Mouse (Mus musculus) stomach, embryonic 16.5 days (tissue): ENCODE measurements around the gene Psmb7. TPM values are rescaled to one million over a fixed set of nuclear protein-coding genes. Genes with fewer than 3 reads are reported as not detected.

ENCODE experiments used
- ATAC-seq: fragments of 200-750 bp; cut with Nextera tagmentation; 2 replicates; pipeline ENCODE4 v1.8.0; 2017; ENCODE audit warnings: moderate number of reproducible peaks, moderate TSS enrichment; ENCODE audit not compliant: insufficient read depth, low FRiP score
- H3K27ac ChIP-seq: fragments of 300-500 bp; sonication (generic); 2 replicates; pipeline ENCODE4 v1.5.1; 2014; ENCODE audit warnings: low read length
- H3K27me3 ChIP-seq: fragments of 300-500 bp; sonication (generic); 2 replicates; pipeline ENCODE4 v1.6.1; 2014; ENCODE audit warnings: low read length, control low read depth, mixed read lengths; ENCODE audit not compliant: control insufficient read depth, insufficient read depth
- H3K36me3 ChIP-seq: fragments of 300-500 bp; sonication (generic); 2 replicates; pipeline ENCODE4 v1.6.1; 2014; ENCODE audit warnings: low read length; ENCODE audit not compliant: control insufficient read depth, insufficient read depth
- H3K4me1 ChIP-seq: fragments of 300-500 bp; sonication (generic); 2 replicates; pipeline ENCODE4 v1.6.1; 2014; ENCODE audit warnings: low read length, control low read depth, mixed read lengths; ENCODE audit not compliant: control insufficient read depth, insufficient read depth
- H3K4me2 ChIP-seq: fragments of 300-500 bp; sonication (generic); 2 replicates; pipeline ENCODE4 v1.6.1; 2014; ENCODE audit warnings: low read depth, low read length, mixed read lengths
- H3K4me3 ChIP-seq: fragments of 300-500 bp; sonication (generic); replicated peaks from 2 replicates; pipeline ENCODE4 v1.5.1; 2014; ENCODE audit warnings: mild to moderate bottlenecking, low read length
- H3K9ac ChIP-seq: fragments of 300-500 bp; sonication (generic); 2 replicates; pipeline ENCODE4 v1.6.1; 2014; ENCODE audit warnings: low read length
- H3K9me3 ChIP-seq: fragments of 300-500 bp; sonication (generic); replicated peaks from 2 replicates; pipeline ENCODE4 v1.6.1; 2016; ENCODE audit warnings: low read length, control low read depth; ENCODE audit not compliant: control insufficient read depth
- WGBS: fragments of 180-500 bp; shearing (Covaris S2); extraction: QIAGEN DNeasy Blood & Tissue Kit; methylation state at CpG from one replicate; pipeline ENCODE4 v1.1.7; 2014; 5-methylcytosine and 5-hydroxymethylcytosine counted together
- polyA plus RNA-seq: library from polyadenylated mRNA; unstranded; fragments of >200 nt; fragmentation: Nextera tagmentation; extraction: Ambion mirVana; gene quantifications from 2 replicates; pipeline ENCODE4 v1.2.1, GENCODE M21; 2015

Psmb7 gene
- polyA plus RNA-seq, 1 experiment from 2014 or later = 213 TPM

DNA sequence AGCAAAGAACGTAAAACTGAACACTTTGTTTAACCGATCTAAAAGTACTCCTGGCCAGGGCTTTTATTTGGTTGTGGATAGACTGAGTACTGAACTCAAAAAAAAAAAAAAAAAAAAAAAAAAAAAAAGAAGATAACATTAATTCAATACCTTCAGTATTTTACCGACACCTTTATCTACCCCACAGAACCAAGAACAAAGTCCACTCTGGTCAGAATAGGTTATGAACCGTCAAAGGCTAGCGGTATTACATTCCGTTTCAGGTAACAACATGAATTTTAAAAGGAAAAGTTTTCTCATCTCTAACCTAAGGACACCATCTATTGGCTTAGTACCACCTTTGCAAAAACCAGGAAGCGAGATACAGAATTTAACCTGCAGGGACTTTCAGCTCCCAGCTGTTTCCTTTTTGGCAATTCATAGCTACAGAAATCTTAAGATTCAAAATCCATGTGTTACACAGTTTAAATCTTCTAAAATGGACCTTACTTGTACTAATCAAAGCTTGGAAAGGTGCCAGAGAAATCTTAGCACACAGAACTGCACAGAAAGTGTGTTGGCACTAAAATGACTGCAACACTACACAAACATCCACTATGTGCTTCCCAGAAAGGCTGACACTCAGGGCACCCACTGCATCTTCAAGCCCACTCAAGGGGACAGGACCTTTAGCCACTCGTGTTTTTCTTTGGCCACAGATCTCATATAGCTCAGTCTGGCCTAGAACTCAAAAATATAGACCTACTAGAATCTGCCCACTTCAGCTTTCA is 19.9 kb downstream of the Psmb7 start:
- Histone ChIP-seq H3K27me3 (no peaks in the 10 kb centered on the region), H3K4me2 (no peak overlapping the region), H3K36me3 (no peaks in the 10 kb centered on the region; the same call in 1 of the 2 replicates), H3K9me3 (no peaks in the 10 kb centered on the region), H3K9ac (no peak overlapping the region), H3K27ac (no peak overlapping the region), H3K4me3 (no peak overlapping the region), H3K4me1 (no peaks in the 10 kb centered on the region)
- WGBS = 67% methylated on average over 8 of the region's 8 CpGs
- ATAC-seq = peak; percentile 21; the same call in 1 of the 2 replicates

DNA sequence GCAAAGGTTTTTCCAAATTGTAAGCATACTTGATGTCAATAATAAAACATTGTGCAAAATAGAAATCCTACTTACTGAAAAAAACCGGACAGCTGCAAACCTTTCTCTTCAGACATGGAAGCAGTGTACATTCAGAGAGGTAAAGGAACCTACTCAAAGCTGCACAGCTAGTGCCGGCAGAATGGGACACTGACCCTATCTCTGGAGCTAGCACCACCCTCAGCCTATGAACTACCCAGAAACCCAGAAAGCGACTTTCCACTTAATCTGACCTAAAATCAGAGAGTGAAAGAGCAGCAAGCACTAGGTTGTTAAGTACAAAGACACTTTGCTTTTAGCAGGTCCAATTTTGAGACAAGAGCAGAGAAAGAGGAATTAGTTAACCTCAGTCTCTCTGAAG is 20.5 kb downstream of the Psmb7 start:
- Histone ChIP-seq H3K9me3 (no peaks in the 10 kb centered on the region), H3K27ac (no peak overlapping the region), H3K9ac (no peak overlapping the region), H3K36me3 (no peaks in the 10 kb centered on the region; the same call in 1 of the 2 replicates), H3K4me3 (no peak overlapping the region), H3K4me2 (no peak overlapping the region), H3K4me1 (no peaks in the 10 kb centered on the region), H3K27me3 (no peaks in the 10 kb centered on the region)
- WGBS = 77% methylated on average over 3 of the region's 3 CpGs
- ATAC-seq = no peak

DNA sequence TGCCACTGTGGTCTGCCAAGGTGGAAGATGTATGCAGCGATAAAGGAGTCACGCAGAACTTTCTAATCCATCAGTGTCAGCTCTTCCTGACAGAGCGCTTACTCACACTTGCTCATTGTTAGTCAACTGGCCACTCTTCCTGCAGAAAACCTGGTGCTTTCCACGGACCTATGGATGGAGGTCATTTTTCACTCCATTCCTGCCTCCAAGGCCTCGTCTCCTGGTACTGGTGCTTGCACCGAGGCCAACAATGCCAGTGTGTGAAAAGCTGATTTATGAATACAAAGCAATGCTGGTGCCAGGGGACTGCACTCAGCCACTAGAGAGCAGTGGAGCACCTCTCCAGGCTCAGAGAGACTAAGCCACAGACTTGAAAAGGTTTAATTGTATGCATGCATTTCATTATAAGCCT is 22.3 kb downstream of the Psmb7 start:
- Histone ChIP-seq H3K36me3 (no peaks in the 10 kb centered on the region), H3K27ac (no peak overlapping the region), H3K4me3 (no peak overlapping the region), H3K9me3 (no peaks in the 10 kb centered on the region), H3K27me3 (no peaks in the 10 kb centered on the region), H3K4me1 (no peaks in the 10 kb centered on the region), H3K4me2 (no peak overlapping the region), H3K9ac (no peak overlapping the region)
- WGBS = 59% methylated on average over 6 of the region's 6 CpGs
- ATAC-seq = no peak

DNA sequence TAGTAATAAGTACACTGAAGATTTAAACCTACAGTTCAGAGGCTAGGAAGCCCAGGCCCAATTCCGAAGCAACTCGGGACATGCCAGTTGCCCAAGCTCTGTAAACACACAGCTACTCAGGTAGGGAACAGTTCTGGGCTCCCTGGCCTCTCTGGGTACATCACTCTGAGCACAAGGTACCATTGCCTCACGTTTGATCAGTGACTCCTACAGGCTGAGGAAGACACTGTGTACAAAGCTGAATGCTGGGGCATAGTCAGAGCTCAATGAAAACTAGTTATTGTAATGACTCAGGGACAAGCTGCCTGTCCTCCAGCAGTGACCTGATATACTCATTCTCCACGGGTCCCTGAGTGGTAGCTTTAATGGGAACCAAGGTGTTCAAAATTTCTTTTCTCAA is 22.8 kb downstream of the Psmb7 start:
- no peak overlapping the region for H3K4me2 ChIP-seq
- H3K36me3 ChIP-seq = no peaks in the 10 kb centered on the region
- H3K9me3 ChIP-seq = no peaks in the 10 kb centered on the region
- no peak overlapping the region for H3K27ac ChIP-seq
- no peak overlapping the region for H3K9ac ChIP-seq
- H3K27me3 ChIP-seq = no peaks in the 10 kb centered on the region
- H3K4me3 ChIP-seq = no peak overlapping the region
- ATAC-seq = no peak
- WGBS = 78% methylated on average over 4 of the region's 4 CpGs
- H3K4me1 ChIP-seq = no peaks in the 10 kb centered on the region

DNA sequence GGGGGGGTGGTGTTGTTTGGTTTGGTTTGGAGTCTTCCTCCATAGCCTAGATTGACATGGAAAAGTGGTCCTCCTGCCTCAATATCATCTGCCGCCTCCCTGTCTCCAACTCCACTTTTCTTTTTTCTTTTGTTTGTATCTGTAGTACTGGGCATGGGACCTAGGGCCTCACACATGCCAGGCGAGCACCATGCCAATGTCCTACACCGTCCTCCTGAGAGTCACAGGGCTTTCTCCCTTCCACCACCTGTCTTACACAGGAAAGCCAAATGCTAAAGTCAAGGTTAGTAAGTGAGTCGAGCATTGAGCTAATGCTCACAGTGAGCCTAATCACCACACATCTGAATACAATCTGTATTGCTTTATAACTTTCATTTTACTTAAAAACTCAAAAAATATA is 24.1 kb downstream of the Psmb7 start:
- H3K4me3 ChIP-seq = no peak overlapping the region
- H3K9ac ChIP-seq = no peak overlapping the region
- no peaks in the 10 kb centered on the region for H3K27me3 ChIP-seq
- no peaks in the 10 kb centered on the region for H3K36me3 ChIP-seq
- WGBS = 94% methylated on average over 4 of the region's 4 CpGs
- no peak for ATAC-seq
- H3K27ac ChIP-seq = no peak overlapping the region
- no peak overlapping the region for H3K4me2 ChIP-seq
- no peaks in the 10 kb centered on the region for H3K4me1 ChIP-seq
- H3K9me3 ChIP-seq = no peaks in the 10 kb centered on the region

DNA sequence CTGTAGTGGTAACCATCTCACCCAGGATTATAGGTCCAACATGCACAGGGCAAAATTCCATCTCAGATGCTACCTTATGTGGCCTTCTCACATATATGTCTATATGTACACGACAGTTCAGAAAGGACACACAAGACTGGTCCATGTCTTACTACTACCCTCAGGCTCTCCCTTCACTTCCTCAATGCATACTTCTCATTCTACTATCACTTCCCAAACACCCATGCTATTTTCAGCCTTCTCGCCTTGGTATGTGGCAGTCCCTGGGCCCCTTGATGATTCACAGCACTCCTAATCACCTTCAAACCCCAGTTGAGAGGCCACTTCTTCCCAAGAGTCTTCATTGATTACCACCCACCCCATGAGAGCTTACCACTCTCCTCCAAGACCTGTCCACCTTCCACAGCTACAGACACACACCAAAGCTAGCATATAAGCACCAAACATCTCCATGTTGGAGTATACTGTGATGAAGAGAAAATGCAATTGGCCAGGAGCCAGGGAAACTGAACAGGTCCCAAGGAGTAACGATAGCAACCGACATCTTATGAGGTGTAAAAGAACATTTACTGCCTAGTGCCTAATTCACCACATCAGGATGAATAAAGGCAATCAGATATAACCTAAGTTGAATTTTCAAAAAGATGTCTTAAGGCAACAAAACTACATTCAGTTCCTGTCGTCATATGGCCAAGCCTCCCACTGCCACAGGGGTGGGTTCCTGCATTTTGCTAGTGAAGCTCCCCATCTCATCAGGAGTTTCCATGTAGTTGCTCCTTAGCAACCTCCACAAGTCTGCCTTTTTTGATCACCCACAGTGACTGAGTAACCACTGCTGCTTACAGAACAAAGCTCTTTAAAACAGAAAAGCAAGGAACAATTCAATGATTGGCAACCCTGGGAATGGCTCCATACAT is 26.7 kb downstream of the Psmb7 start:
- no peak for ATAC-seq
- Histone ChIP-seq H3K4me1 (no peaks in the 10 kb centered on the region), H3K4me3 (no peak overlapping the region), H3K27ac (no peak overlapping the region), H3K9me3 (no peaks in the 10 kb centered on the region), H3K27me3 (no peaks in the 10 kb centered on the region), H3K9ac (no peak overlapping the region), H3K4me2 (no peak overlapping the region), H3K36me3 (no peaks in the 10 kb centered on the region)
- WGBS = 93% methylated on average over 5 of the region's 5 CpGs

DNA sequence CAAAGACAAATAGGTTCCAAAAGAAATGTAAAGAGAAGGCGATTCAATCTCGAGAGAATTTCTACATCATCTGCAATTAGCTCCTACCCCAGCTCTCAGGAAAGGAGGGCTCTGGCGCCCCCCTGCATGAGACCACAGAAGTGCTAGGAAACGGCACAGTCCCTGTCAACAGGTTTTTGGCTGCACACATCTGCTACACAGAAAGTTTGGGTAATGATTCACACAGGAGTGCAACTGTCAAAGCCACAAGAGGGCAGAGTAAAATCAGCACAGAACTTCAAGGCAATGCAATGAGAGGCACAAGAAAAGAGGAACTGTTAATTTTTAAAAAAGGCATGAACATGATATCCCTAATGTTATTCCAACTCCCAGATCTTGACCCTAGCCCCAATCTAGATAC is 27.8 kb downstream of the Psmb7 start:
- no peaks in the 10 kb centered on the region for H3K27me3 ChIP-seq
- no peak for ATAC-seq
- 46% methylated on average over 4 of the region's 4 CpGs for WGBS

DNA sequence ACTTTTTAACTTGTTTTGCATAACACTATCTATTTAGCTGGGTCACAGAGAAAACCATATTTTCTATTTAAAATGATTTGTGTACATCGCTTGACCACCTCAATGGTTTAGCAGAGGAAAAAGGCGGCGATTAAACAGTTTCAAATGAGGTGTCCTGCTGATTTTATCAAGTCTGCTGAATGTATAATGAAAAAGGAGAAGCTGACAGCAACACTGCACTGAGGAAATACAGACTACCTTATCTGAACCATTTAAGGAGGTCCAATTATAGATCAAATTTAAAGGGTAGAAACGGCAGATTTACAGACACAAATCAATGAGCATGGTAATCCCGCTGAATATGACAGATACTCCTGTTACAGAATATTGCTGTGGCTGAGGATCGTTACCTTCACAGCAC is 29.4 kb downstream of the Psmb7 start:
- H3K9me3 ChIP-seq = no peaks in the 10 kb centered on the region
- H3K9ac ChIP-seq = no peak overlapping the region
- no peak overlapping the region for H3K4me3 ChIP-seq
- WGBS = 85% methylated on average over 6 of the region's 6 CpGs
- no peaks in the 10 kb centered on the region for H3K36me3 ChIP-seq
- no peak for ATAC-seq
- no peaks in the 10 kb centered on the region for H3K4me1 ChIP-seq
- H3K27me3 ChIP-seq = no peaks in the 10 kb centered on the region
- no peak overlapping the region for H3K27ac ChIP-seq
- no peak overlapping the region for H3K4me2 ChIP-seq

More for the DNA sequence above, 27.8 kb downstream of the Psmb7 start:
- Histone ChIP-seq H3K4me3 (no peak overlapping the region), H3K27ac (no peak overlapping the region), H3K36me3 (no peaks in the 10 kb centered on the region), H3K4me2 (no peak overlapping the region), H3K9me3 (no peaks in the 10 kb centered on the region), H3K4me1 (no peaks in the 10 kb centered on the region), H3K9ac (no peak overlapping the region)

DNA sequence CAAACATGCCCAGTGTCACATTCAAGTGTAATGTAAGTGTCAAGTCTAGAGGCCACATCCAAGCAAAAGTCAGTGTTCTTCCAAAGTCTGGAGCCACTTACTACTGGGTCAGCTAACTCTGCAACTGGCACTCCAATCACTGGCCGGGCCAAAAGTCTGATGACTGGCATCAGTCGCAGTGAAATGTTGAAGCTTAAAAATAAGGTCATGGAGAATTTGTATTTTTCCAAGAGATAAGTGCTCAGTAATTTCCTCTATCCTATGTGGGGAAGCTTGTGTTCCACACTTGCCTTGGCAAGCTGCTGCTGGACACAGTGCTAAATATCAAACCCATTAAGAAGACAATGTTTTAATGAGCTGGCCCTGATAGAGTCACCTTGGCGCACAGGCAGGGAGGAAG is 30.3 kb downstream of the Psmb7 start:
- no peaks in the 10 kb centered on the region for H3K36me3 ChIP-seq
- H3K9me3 ChIP-seq = no peaks in the 10 kb centered on the region
- no peak for ATAC-seq
- no peak overlapping the region for H3K4me2 ChIP-seq
- no peak overlapping the region for H3K4me3 ChIP-seq
- H3K27ac ChIP-seq = no peak overlapping the region
- no peak overlapping the region for H3K9ac ChIP-seq
- WGBS = 95% methylated on average over 3 of the region's 3 CpGs
- H3K27me3 ChIP-seq = no peaks in the 10 kb centered on the region
- H3K4me1 ChIP-seq = no peaks in the 10 kb centered on the region
